Mouse (Mus musculus) bone marrow, adult 2 months (tissue): Measurements from ENCODE around the gene Lgals4.

ENCODE experiments used
- CTCF ChIP-seq: fragments of 200-500 bp; IDR thresholded peaks from 2 replicates; pipeline ENCODE4 v1.5.1; 2011; ENCODE audit warnings: low read length, control low read depth; ENCODE audit not compliant: control insufficient read depth, insufficient read depth
- POLR2A ChIP-seq: fragments of 200-500 bp; IDR thresholded peaks from 2 replicates; pipeline ENCODE4 v1.6.1; 2011; ENCODE audit warnings: low read depth, mild to moderate bottlenecking, control low read depth, low read length, borderline replicate concordance; ENCODE audit not compliant: control insufficient read depth

DNA sequence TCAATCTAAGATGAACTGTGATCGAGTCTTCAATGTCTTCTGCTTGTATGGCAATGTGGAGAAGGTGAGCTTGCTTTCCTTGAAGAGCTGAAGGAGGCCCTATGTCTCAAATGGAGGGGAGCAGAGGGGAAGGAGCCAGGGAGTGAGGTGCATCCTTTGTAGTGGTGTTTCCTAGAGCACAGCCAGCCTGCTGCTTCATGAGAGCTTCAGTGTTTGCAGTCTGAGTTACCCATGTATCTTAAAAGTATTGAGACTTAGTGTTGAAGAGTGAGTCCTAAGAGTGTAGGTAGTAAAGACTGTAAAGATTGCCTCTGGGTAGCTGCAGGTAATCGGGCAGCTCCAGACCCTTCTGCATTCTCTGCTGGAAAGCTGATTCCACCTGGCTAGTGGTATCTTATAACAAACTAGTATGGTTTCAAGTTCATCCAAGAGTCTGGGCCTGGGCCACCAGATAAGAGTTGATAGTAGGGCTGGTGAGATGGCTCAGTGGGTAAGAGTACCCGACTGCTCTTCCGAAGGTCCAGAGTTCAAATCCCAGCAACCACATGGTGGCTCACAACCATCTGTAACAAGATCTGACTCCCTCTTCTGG is 14.7 kb upstream of the Lgals4 start:
- TF ChIP-seq CTCF (no peak), POLR2A (no peak)
